Mouse (Mus musculus) liver, embryonic 14.5 days (tissue): Measurements from ENCODE around the gene Tex2.

Experiments used
- CTCF ChIP-seq: IDR thresholded peaks from 2 replicates; pipeline ENCODE4 v1.5.1; 2016; ENCODE audit warnings: antibody characterized with exemption, low read depth, control low read depth
- EP300 ChIP-seq: IDR thresholded peaks from 2 replicates; pipeline ENCODE4 v1.6.1; 2016; ENCODE audit warnings: antibody characterized with exemption, low read depth

GRCm38 (mm10) chr11:106633456-106633855 is 20.2 kb upstream of the Tex2 start:
- TF ChIP-seq CTCF (no peak), EP300 (no peak)
